Mouse (Mus musculus) heart, postnatal 25 days (tissue): ENCODE measurements around the gene Bspry. TPM values are rescaled to one million over a fixed set of nuclear protein-coding genes. Genes with fewer than 3 reads are reported as not detected.
A peak's percentile ranks its signal among the peaks of the same experiment; 100 is the strongest.
"Not testable (repeated sequence)": the region's sequence is repeated elsewhere in the genome, so short reads cannot be mapped to it uniquely, and the experiment has no call there.

Experiments
- DNase-seq: peaks from one replicate; pipeline ENCODE4 v3.0.0; 2022; ENCODE audit warnings: low spot score
- intact Hi-C: fragments of 180-260 bp; cut with DNase I; formaldehyde crosslinking; loops from one replicate; pipeline ENCODE4 v1.15.1; 2025
- total RNA-seq, 2 experiments: library from RNA; stranded (reverse); gene quantifications; 2 replicates each; pipeline ENCODE4 v1.2.3; 2021

Gene Bspry
- total RNA-seq, 2 experiments from 2014 or later, result not detected

- DNase-seq, intact Hi-C loops: not testable (repeated sequence)
Measured at GRCm38 (mm10) chr4:62479593-62479936, 288 bp upstream of the Bspry start.

- intact Hi-C loops, result no loop called here
- DNase-seq, result no peak
Measured at GRCm38 (mm10) chr4:62480709-62481605, 1.1 kb downstream of the Bspry start.

GRCm38 (mm10) chr4:62484928-62485327 is 5.1 kb downstream of the Bspry start:
- no peak for DNase-seq
- intact Hi-C loops, result no loop called here

DNA sequence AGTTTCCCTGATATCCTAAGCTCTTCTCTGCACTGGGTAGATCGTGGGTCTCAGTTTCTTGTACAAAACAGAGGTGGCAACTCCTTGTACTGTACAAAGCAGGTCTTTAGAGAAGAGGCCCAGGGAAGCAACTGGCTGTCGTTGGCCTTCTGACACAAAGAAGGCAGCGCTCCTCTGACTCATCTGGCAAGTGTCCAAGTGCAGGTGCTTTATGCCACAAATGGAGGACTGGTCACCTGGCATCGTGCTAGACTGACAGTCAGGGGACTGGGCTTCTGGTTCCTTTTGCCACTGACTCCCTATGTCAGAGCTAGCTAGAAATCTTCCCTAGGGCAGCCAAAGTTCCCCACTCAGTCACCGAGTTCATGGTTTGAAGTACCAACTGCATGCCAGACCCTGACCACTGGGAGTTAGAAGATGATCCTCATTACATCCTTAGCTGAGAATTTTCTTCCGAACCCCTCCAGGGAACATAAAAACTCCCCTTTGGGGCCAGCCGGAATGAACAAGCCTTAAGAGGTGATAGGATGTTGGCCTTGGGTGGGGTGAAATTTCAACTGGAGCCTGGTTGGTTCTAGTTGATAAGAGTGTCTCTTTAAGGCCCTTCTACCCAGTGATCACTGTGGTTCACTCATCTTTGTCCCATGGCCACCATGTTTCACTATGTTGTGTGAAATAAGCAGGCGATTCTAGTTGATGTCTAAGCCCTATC is 5.8 kb downstream of the Bspry start:
- DNase-seq, result no peak
- intact Hi-C loops, result no loop called here

- intact Hi-C loops, result no loop called here
Measured at GRCm38 (mm10) chr4:62486162-62486696, 6.4 kb downstream of the Bspry start.

GRCm38 (mm10) chr4:62487172-62487571 is 7.3 kb downstream of the Bspry start:
- intact Hi-C loops, result no loop called here
- DNase-seq, result no peak

More at GRCm38 (mm10) chr4:62486162-62486696, 6.4 kb downstream of the Bspry start:
- no peak for DNase-seq

DNA sequence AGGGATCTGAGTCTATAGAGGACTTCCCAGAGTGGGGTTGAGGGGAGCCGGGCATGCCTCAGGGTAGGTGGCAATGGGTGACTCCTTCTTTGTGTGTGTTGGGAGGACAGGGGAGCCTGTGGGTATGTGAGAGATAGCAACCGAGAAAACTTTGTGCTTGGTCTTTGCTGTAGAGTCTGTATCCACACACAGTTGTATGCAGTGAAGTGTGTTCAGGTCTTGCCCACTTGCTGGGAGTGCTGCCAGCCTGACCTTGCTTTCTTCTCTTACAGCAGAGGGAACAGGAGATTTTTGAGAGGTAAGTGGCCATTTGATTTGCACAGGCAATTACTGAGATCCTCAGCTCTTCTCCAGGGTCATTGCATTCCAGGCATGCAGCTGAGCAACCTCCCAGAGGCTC is 8.1 kb downstream of the Bspry start:
- DNase-seq, result no peak
- intact Hi-C loops, result no loop called here

- DNase-seq, result no peak
- intact Hi-C loops, result no loop called here
Measured at GRCm38 (mm10) chr4:62492682-62493081, 12.8 kb downstream of the Bspry start.

- intact Hi-C loops, result no loop called here
- no peak for DNase-seq
Measured at GRCm38 (mm10) chr4:62494230-62494629, 14.4 kb downstream of the Bspry start.

- intact Hi-C loops, result no loop called here
Measured at GRCm38 (mm10) chr4:62495946-62496345, 16.1 kb downstream of the Bspry start.

DNA sequence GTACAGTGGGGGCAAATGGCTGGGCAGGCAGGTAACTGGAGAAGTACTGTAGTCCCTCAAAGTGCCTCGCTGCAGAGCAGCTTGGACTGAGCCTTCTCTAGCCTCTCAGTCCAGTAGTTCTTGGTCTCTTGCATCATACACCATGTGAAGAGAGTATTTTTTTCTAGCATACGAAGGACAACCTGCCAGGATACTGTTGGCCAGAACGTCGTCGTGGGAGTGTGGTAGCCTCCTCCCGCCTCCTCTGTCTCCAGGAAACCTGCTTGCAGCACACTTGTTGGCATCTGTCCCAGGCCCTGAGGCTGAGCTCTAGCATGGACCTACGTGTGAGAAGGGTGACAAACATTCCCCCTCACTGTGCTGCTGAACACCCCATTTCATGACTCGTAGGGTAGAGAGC is 17.0 kb downstream of the Bspry start:
- intact Hi-C loops, result no loop called here
- no peak for DNase-seq

More at GRCm38 (mm10) chr4:62495946-62496345, 16.1 kb downstream of the Bspry start:
- DNase-seq, result no peak

GRCm38 (mm10) chr4:62500799-62501198 is 20.9 kb downstream of the Bspry start:
- DNase-seq, result no peak
- intact Hi-C loops, result loop anchor here (10.0 kb wide), 1 partner anchor 146 kb away; no protein-coding TSS in a partner anchor

GRCm38 (mm10) chr4:62501534-62501933 is 21.7 kb downstream of the Bspry start:
- intact Hi-C loops, result loop anchor here (10.0 kb wide), 1 partner anchor 147 kb away; no protein-coding TSS in a partner anchor
- no peak for DNase-seq

DNA sequence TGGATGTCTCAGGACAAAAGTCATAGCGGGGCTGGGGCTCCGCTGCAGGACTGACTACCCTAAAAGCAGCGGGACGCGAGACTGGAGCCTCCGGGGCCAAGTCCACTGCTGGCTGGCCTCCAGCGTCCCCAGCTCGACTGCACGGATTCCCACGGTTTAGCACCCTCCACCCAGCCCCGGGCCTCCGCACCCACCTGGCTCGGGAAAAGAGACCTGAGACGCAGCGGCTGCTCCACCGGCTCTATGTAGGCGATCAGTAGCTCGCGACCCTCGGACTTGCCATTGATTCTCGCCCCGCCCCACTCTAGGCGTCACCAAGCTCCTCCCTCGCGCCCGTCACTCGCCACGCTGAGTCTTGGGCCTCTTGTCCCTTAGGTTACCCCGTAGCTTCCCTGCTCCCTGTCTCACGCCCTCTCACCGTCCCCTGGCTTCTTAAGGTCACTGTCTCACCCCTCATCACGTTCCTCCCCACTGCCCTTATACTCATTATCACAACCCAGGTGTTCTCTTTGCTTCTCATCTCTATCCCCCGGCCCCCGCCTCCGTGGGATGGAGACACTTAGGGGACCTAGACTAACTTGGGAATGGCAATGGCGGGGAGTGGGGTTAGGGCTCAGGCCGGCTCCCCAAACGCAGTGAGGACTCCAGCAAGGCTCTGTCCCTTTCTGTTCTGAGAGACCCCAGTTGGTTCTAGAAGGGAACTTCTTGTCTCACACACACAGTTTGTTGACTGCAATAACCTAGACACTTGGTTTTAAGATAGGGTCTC is 22.3 kb downstream of the Bspry start:
- intact Hi-C loops, result loop anchor here (2.0 to 10.0 kb wide), 2 partner anchors 23 to 147 kb away; partner anchors contain the start of genes 4933430I17Rik and Pole3
- peak; percentile 81 for DNase-seq

- intact Hi-C loops, result loop anchor here (2.0 to 10.0 kb wide), 2 partner anchors 22 to 148 kb away; partner anchors contain the start of genes 4933430I17Rik and Pole3
- no peak for DNase-seq
Measured at GRCm38 (mm10) chr4:62502969-62503368, 23.1 kb downstream of the Bspry start.

DNA sequence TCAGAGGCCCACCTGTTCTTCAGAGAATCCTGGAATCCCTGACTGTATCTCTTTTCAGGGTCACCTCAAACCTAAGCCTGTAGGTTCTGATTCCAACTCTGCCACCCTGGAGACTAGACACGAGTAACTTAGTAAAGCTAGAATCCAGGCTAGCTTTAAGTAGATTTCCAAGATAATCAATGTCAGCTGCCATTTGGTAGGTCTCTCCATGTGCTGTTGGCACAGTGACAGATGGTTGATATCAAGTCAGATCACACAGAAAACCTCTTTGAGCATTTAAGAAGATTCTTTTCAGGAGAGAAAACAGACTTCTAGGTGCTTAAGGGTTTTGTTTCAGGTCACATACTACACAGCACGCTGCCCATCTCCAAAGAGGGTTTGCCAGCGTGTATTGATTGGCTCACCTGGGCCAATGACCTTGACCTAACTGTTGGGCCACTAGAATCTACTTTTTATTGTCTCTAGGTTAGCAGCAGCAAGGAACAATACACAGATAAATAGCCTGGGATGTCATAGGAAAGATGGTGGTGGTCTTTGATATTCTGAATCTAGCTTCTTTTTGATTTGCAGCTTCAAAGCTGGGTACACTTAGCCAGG is 23.6 kb downstream of the Bspry start, which contains the start of gene Hdhd3:
TSS of gene Hdhd3 (minus strand) at position 94 of the 597 bp plus-strand sequence.
- intact Hi-C loops, result loop anchor here (2.0 to 10.0 kb wide), 2 partner anchors 21 to 149 kb away; partner anchors contain the start of genes 4933430I17Rik and Pole3
- DNase-seq, result no peak

DNA sequence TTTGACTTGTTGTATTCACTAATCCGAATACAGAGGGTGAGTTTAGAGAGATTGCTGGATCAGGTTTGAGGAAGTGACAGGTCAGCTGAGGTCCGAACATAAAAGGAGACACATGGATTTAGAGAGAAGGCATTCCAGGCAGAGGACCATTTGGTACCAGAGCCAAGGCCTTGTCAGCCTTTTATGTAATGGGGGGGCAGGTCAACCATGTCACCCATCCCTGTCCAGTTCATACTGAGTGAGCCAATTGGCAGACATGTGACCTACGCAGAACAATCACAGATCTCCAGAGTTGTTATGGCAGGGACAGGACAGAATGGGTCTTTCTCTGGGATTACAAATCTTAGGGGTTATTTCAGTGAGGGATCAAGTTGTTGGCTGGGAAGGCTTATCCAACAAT is 26.1 kb downstream of the Bspry start:
- DNase-seq, result no peak
- intact Hi-C loops, result loop anchor here (5.0 to 10.0 kb wide), 2 partner anchors 49 to 151 kb away; no protein-coding TSS in a partner anchor

DNA sequence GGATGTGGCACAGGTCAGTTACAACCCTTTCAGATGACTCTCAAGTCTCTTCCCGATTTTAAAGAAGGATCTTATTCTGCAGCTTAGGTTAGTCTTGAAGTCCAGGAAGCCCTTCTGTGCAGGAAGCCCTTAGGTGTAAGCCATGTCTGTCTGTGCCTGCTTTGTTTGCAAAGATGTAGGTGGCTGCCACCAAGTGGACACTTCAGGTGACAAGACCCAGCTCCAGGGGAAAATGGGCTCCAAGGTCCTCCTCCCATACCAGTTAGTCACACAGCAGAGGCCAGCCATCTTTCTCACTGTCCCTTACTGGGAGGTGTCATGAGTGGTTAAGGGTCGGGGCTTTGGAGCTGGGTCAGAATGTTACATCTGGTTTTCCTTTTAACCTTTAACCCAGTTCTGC is 26.9 kb downstream of the Bspry start:
- DNase-seq, result no peak
- intact Hi-C loops, result loop anchor here (5.0 to 10.0 kb wide), 2 partner anchors 49 to 152 kb away; no protein-coding TSS in a partner anchor

GRCm38 (mm10) chr4:62508839-62509238 is 29.0 kb downstream of the Bspry start:
- no peak for DNase-seq
- intact Hi-C loops, result loop anchor here (5.0 to 10.0 kb wide), 2 partner anchors 52 to 154 kb away; no protein-coding TSS in a partner anchor
